Mouse (Mus musculus) CH12.LX (cell line): ENCODE results near the gene Myh8. TPM values are rescaled to one million over a fixed set of nuclear protein-coding genes. Genes with fewer than 3 reads are reported as not detected.
A peak's percentile ranks its signal among the peaks of the same experiment; 100 is the strongest.

Experiments used
- DNase-seq: peaks from one replicate; pipeline ENCODE4 v3.0.0-alpha.2; 2013; ENCODE audit errors: extremely low read depth
- H3K27ac ChIP-seq: 2 replicates; pipeline ENCODE4 v1.5.1; 2012; ENCODE audit warnings: low read depth, mild to moderate bottlenecking, control low read depth, moderate library complexity; ENCODE audit not compliant: insufficient read depth
- H3K27me3 ChIP-seq: replicated peaks from 2 replicates; pipeline ENCODE3; 2012; ENCODE audit warnings: inconsistent platforms
- H3K36me3 ChIP-seq, 2 experiments: replicated peaks in 1 of 2; 2 replicates each; pipeline versions ENCODE3 to v1.6.1; 2012; ENCODE audit warnings: inconsistent platforms in 1 of 2, low read length in 1 of 2, mild to moderate bottlenecking in 1 of 2, mixed read lengths in 1 of 2, moderate library complexity in 1 of 2; ENCODE audit not compliant: control insufficient read depth in 1 of 2, insufficient read depth in 1 of 2
- H3K4me1 ChIP-seq, 2 experiments: 2 replicates each; pipeline ENCODE4 v1.6.1; 2012; ENCODE audit warnings: inconsistent platforms in 1 of 2, moderate library complexity in 1 of 2; ENCODE audit not compliant: insufficient read depth in 2 of 2, control insufficient read depth in 1 of 2
- H3K4me2 ChIP-seq: 2 replicates; pipeline ENCODE4 v1.6.1; 2012; ENCODE audit warnings: low read depth, mild to moderate bottlenecking, control low read depth; ENCODE audit not compliant: poor library complexity, insufficient read depth, severe bottlenecking
- H3K4me3 ChIP-seq, 3 experiments: fragments of 150-350 bp in 1 of 3; sonication (generic) in 1 of 3; replicated peaks in 1 of 3; 2 replicates each; pipeline versions ENCODE3 to v1.5.1; 2011 to 2012; ENCODE audit warnings: low read depth in 2 of 3, low read length in 2 of 3, mild to moderate bottlenecking in 2 of 3, moderate library complexity in 2 of 3, control low read depth in 1 of 3, improper control_type of control experiment in 1 of 3, inconsistent platforms in 1 of 3, mixed read lengths in 1 of 3; ENCODE audit not compliant: poor library complexity in 1 of 3
- H3K79me2 ChIP-seq: replicated peaks from 2 replicates; pipeline ENCODE4 v1.6.1; 2012; ENCODE audit warnings: mild to moderate bottlenecking, moderate library complexity; ENCODE audit not compliant: control insufficient read depth, poor library complexity, insufficient read depth, severe bottlenecking; ENCODE audit errors: extremely low read depth
- H3K9ac ChIP-seq: 2 replicates; pipeline ENCODE4 v1.6.1; 2012; ENCODE audit warnings: low read depth, mild to moderate bottlenecking, control low read depth, moderate library complexity; ENCODE audit not compliant: insufficient read depth
- H3K9me3 ChIP-seq: replicated peaks from 2 replicates; pipeline ENCODE3; 2012; ENCODE audit warnings: low read length, inconsistent platforms, mixed read lengths
- BHLHE40 ChIP-seq: IDR thresholded peaks from 2 replicates; pipeline ENCODE4 v1.6.1; 2011; ENCODE audit warnings: mild to moderate bottlenecking, low read depth, low read length, improper control_type of control experiment
- CHD2 ChIP-seq: IDR thresholded peaks from 2 replicates; pipeline ENCODE4 v1.6.1; 2011; ENCODE audit warnings: low read length, improper control_type of control experiment
- CTCF ChIP-seq, 2 experiments: IDR thresholded peaks in 1 of 2; conservative IDR thresholded peaks in 1 of 2; 2 replicates each; pipeline ENCODE4 v1.5.1; 2011 to 2012; ENCODE audit warnings: low read depth in 2 of 2, low read length in 2 of 2, improper control_type of control experiment in 1 of 2, inconsistent platforms in 1 of 2, mild to moderate bottlenecking in 1 of 2, moderate library complexity in 1 of 2
- ELF1 ChIP-seq: IDR thresholded peaks from 2 replicates; pipeline ENCODE4 v1.6.1; 2014; ENCODE audit warnings: low read depth, mild to moderate bottlenecking, inconsistent platforms, low read length, improper control_type of control experiment
- EP300 ChIP-seq: IDR thresholded peaks from 2 replicates; pipeline ENCODE4 v1.6.1; 2011; ENCODE audit warnings: low read length, improper control_type of control experiment
- IRF4 ChIP-seq: IDR thresholded peaks from 2 replicates; pipeline ENCODE4 v1.6.1; 2014; ENCODE audit warnings: low read depth, mild to moderate bottlenecking, inconsistent platforms, low read length, improper control_type of control experiment
- MAZ ChIP-seq: IDR thresholded peaks from 2 replicates; pipeline ENCODE4 v1.6.1; 2012; ENCODE audit warnings: low read depth, mild to moderate bottlenecking, inconsistent platforms, low read length, improper control_type of control experiment, moderate library complexity
- MEF2A ChIP-seq: IDR thresholded peaks from 2 replicates; pipeline ENCODE4 v1.6.1; 2014; ENCODE audit warnings: low read depth, mild to moderate bottlenecking, inconsistent platforms, low read length, improper control_type of control experiment, borderline replicate concordance
- MXI1 ChIP-seq: IDR thresholded peaks from 2 replicates; pipeline ENCODE4 v1.6.1; 2011; ENCODE audit warnings: mild to moderate bottlenecking, low read depth, low read length, improper control_type of control experiment
- MYC ChIP-seq: IDR thresholded peaks from 2 replicates; pipeline ENCODE4 v1.6.1; 2011; ENCODE audit warnings: low read depth, mild to moderate bottlenecking, improper control_type of control experiment, low read length
- POLR2AphosphoS2 ChIP-seq: IDR thresholded peaks from 2 replicates; pipeline ENCODE4 v1.6.1; 2011; ENCODE audit warnings: low read depth, low read length, improper control_type of control experiment
- RAD21 ChIP-seq: IDR thresholded peaks from 2 replicates; pipeline ENCODE4 v1.6.1; 2011; ENCODE audit warnings: low read depth, mild to moderate bottlenecking, low read length, improper control_type of control experiment, moderate library complexity
- SIN3A ChIP-seq: IDR thresholded peaks from 2 replicates; pipeline ENCODE4 v1.6.1; 2012; ENCODE audit warnings: low read length, improper control_type of control experiment, inconsistent platforms
- SMC3 ChIP-seq: IDR thresholded peaks from 2 replicates; pipeline ENCODE4 v1.6.1; 2011; ENCODE audit warnings: low read depth, low read length, improper control_type of control experiment
- USF1 ChIP-seq: IDR thresholded peaks from 2 replicates; pipeline ENCODE4 v1.6.1; 2014; ENCODE audit warnings: low read depth, mild to moderate bottlenecking, inconsistent platforms, low read length, improper control_type of control experiment
- USF2 ChIP-seq: conservative IDR thresholded peaks from 2 replicates; pipeline ENCODE4 v1.6.1; 2011; ENCODE audit warnings: low read depth, low read length, improper control_type of control experiment
- ZKSCAN1 ChIP-seq: IDR thresholded peaks from 2 replicates; pipeline ENCODE4 v1.6.1; 2012; ENCODE audit warnings: low read depth, inconsistent platforms, low read length, improper control_type of control experiment, borderline replicate concordance
- ZMIZ1 ChIP-seq: IDR thresholded peaks from 2 replicates; pipeline ENCODE4 v1.6.1; 2012; ENCODE audit warnings: low read depth, mild to moderate bottlenecking, inconsistent platforms, low read length, improper control_type of control experiment
- dilution Hi-C: fragments of 300-500 bp; cut with MboI; formaldehyde crosslinking; loops from 2 replicates; pipeline ENCODE4 v1.14.3; 2020; ENCODE audit warnings: low sequenced_read_pairs; ENCODE audit not compliant: extremely low pct_unique_long_range_greater_than_20kb, extremely low pct_ligation_motif_present
- in situ Hi-C: fragments of 300-500 bp; cut with MboI; formaldehyde crosslinking; loops from 3 replicates; pipeline ENCODE4 v1.14.3; 2019; ENCODE audit warnings: low sequenced_read_pairs, low pct_ligation_motif_present, low pct_unique_long_range_greater_than_20kb, mixed read lengths
- polyA plus RNA-seq: library from polyadenylated mRNA; unstranded; fragments of >175 nt; gene quantifications from 2 replicates; pipeline ENCODE4 v1.2.1, GENCODE M21; 2012; ENCODE audit warnings: low read depth; ENCODE audit not compliant: insufficient read length
- total RNA-seq, 2 experiments: library from RNA; depleted of rRNA; stranded (reverse); fragments of 300-350 nt in 1 of 2; fragments of >200 nt in 1 of 2; gene quantifications; 2 replicates each; pipeline ENCODE4 v1.2.3; 2012 to 2014

The Myh8 gene
- total and polyA plus RNA-seq, 3 experiments = 0.04 TPM; not detected in 2

- Histone ChIP-seq H3K79me2 (no peaks in the 10 kb centered on the region), H3K27me3 (no peaks in the 10 kb centered on the region), H3K4me2 (no peak overlapping the region), H3K27ac (no peak overlapping the region), H3K36me3 (no peaks in the 10 kb centered on the region), H3K9ac (no peak overlapping the region), H3K4me1 (peaks cover 0 to 6% of the 10 kb centered on the region in 2 experiments; a peak in 1 of 4 replicates), H3K9me3 (no peaks in the 10 kb centered on the region), H3K4me3 (no peak overlapping the region)
- in situ Hi-C loops = loop anchor here (10.0 to 25.0 kb wide), 2 partner anchors 320 to 432 kb away; partner anchors contain the start of genes Pirt and Tmem220
- peak in 1 of 2 experiments; percentile 41; a peak in 2 of 4 replicates for TF ChIP-seq CTCF (conservative IDR thresholded peaks at IDR 0.05 in 1 of 2, IDR thresholded peaks at IDR 0.05 in 1 of 2; ENCODE audit: low read depth in 2 of 2, low read length in 2 of 2)
- no peak for TF ChIP-seq MAZ
- no peak for DNase-seq
- dilution Hi-C loops = no loop called here
Observed at GRCm38 (mm10) chr11:67344556-67344955, 67.6 kb downstream of the Myh8 start.

- Histone ChIP-seq H3K9me3 (no peaks in the 10 kb centered on the region), H3K4me2 (no peak overlapping the region), H3K79me2 (no peaks in the 10 kb centered on the region), H3K4me3 (no peak overlapping the region), H3K36me3 (no peaks in the 10 kb centered on the region), H3K27me3 (no peaks in the 10 kb centered on the region), H3K9ac (no peak overlapping the region), H3K27ac (no peak overlapping the region), H3K4me1 (peaks cover 0 to 6% of the 10 kb centered on the region in 2 experiments; a peak in 1 of 4 replicates)
- dilution Hi-C loops = no loop called here
- in situ Hi-C loops = loop anchor here (10.0 to 25.0 kb wide), 2 partner anchors 321 to 433 kb away; partner anchors contain the start of genes Pirt and Tmem220
- no peak for DNase-seq
- no peak for TF ChIP-seq ELF1
- TF ChIP-seq EP300 = no peak
- no peak for TF ChIP-seq MEF2A
- TF ChIP-seq ZMIZ1 = no peak
- TF ChIP-seq BHLHE40 = no peak
- TF ChIP-seq CHD2 = no peak
- TF ChIP-seq USF2 = no peak
- TF ChIP-seq IRF4 = no peak
- TF ChIP-seq USF1 = no peak
- TF ChIP-seq SIN3A = no peak
- TF ChIP-seq ZKSCAN1 = no peak
- no peak for TF ChIP-seq MYC
- no peak for TF ChIP-seq MXI1
- TF ChIP-seq SMC3 = no peak
- no peak for TF ChIP-seq POLR2AphosphoS2
- TF ChIP-seq MAZ = no peak
- TF ChIP-seq RAD21 = no peak
Observed at GRCm38 (mm10) chr11:67345186-67345855, 68.4 kb downstream of the Myh8 start.
